Mouse (Mus musculus) MEL (cell line): ENCODE measurements around the gene Chst8. TPM values are rescaled to one million over a fixed set of nuclear protein-coding genes. Genes with fewer than 3 reads are reported as not detected.

Source experiments
- DNase-seq: peaks from one replicate; pipeline ENCODE4 v3.0.0; 2011; ENCODE audit warnings: low read depth, low spot score
- H3K27ac ChIP-seq: 2 replicates; pipeline ENCODE4 v1.5.1; 2012; ENCODE audit warnings: low read depth, mild to moderate bottlenecking, control low read depth, low read length, moderate library complexity; ENCODE audit not compliant: control insufficient read depth
- H3K27me3 ChIP-seq, 2 experiments: fragments of 150-350 bp in 1 of 2; sonication (generic) in 1 of 2; 2 replicates each; pipeline ENCODE4 v1.6.1; 2012; ENCODE audit warnings: low read length in 2 of 2, mild to moderate bottlenecking in 2 of 2, improper control_type of control experiment in 1 of 2, moderate library complexity in 1 of 2; ENCODE audit not compliant: insufficient read depth in 2 of 2, control insufficient read depth in 1 of 2
- H3K36me3 ChIP-seq, 2 experiments: 2 replicates each; pipeline ENCODE4 v1.6.1; 2012 to 2014; ENCODE audit warnings: low read length in 2 of 2, improper control_type of control experiment in 1 of 2, inconsistent platforms in 1 of 2, mild to moderate bottlenecking in 1 of 2; ENCODE audit not compliant: insufficient read depth in 2 of 2, control insufficient read depth in 1 of 2
- H3K4me1 ChIP-seq, 2 experiments: fragments of 150-350 bp in 1 of 2; sonication (generic) in 1 of 2; 2 replicates each; pipeline ENCODE4 v1.6.1; 2012; ENCODE audit warnings: low read length in 2 of 2, improper control_type of control experiment in 1 of 2, mild to moderate bottlenecking in 1 of 2; ENCODE audit not compliant: insufficient read depth in 2 of 2, control insufficient read depth in 1 of 2
- H3K4me3 ChIP-seq, 2 experiments: fragments of 150-350 bp in 1 of 2; sonication (generic) in 1 of 2; 2 replicates each; pipeline ENCODE4 v1.5.1; 2012; ENCODE audit warnings: low read depth in 2 of 2, low read length in 2 of 2, mild to moderate bottlenecking in 2 of 2, moderate library complexity in 2 of 2, control low read depth in 1 of 2, improper control_type of control experiment in 1 of 2; ENCODE audit not compliant: control insufficient read depth in 1 of 2, insufficient read depth in 1 of 2
- H3K79me2 ChIP-seq: 2 replicates; pipeline ENCODE4 v1.6.1; 2012; ENCODE audit warnings: mild to moderate bottlenecking, low read length, moderate library complexity; ENCODE audit not compliant: control insufficient read depth, poor library complexity, insufficient read depth
- H3K9ac ChIP-seq: 2 replicates; pipeline ENCODE4 v1.6.1; 2012; ENCODE audit warnings: low read depth, mild to moderate bottlenecking, control low read depth, low read length, moderate library complexity; ENCODE audit not compliant: control insufficient read depth, poor library complexity, severe bottlenecking
- H3K9me3 ChIP-seq: fragments of 150-350 bp; sonication (generic); replicated peaks from 2 replicates; pipeline ENCODE4 v1.6.1; 2012; ENCODE audit warnings: mild to moderate bottlenecking, low read length, improper control_type of control experiment, moderate library complexity; ENCODE audit not compliant: insufficient read depth
- CHD2 ChIP-seq: IDR thresholded peaks from 2 replicates; pipeline ENCODE4 v1.6.1; 2011; ENCODE audit warnings: low read length, improper control_type of control experiment
- ELF1 ChIP-seq: IDR thresholded peaks from 2 replicates; pipeline ENCODE4 v1.6.1; 2014; ENCODE audit warnings: low read depth, mild to moderate bottlenecking, inconsistent platforms, low read length, improper control_type of control experiment, moderate library complexity
- EP300 ChIP-seq, 2 experiments: IDR thresholded peaks; 2 replicates each; pipeline ENCODE4 v1.6.1; 2011; ENCODE audit warnings: improper control_type of control experiment in 2 of 2, low read length in 2 of 2, low read depth in 1 of 2, mild to moderate bottlenecking in 1 of 2
- ETS1 ChIP-seq: IDR thresholded peaks from 2 replicates; pipeline ENCODE4 v1.6.1; 2012; ENCODE audit warnings: low read depth, mild to moderate bottlenecking, inconsistent platforms, low read length, improper control_type of control experiment, moderate library complexity
- GABPA ChIP-seq: IDR thresholded peaks from 2 replicates; pipeline ENCODE4 v1.6.1; 2012; ENCODE audit warnings: low read depth, mild to moderate bottlenecking, inconsistent platforms, low read length, improper control_type of control experiment, moderate library complexity
- HCFC1 ChIP-seq: IDR thresholded peaks from 2 replicates; pipeline ENCODE4 v1.6.1; 2012; ENCODE audit warnings: low read depth, mild to moderate bottlenecking, inconsistent platforms, low read length, improper control_type of control experiment, moderate library complexity
- KAT2A ChIP-seq: conservative IDR thresholded peaks from 2 replicates; pipeline ENCODE4 v1.6.1; 2012; ENCODE audit warnings: low read depth, low read length, improper control_type of control experiment, inconsistent platforms
- MEF2A ChIP-seq: IDR thresholded peaks from 2 replicates; pipeline ENCODE4 v1.6.1; 2014; ENCODE audit warnings: low read depth, mild to moderate bottlenecking, inconsistent platforms, low read length, improper control_type of control experiment; ENCODE audit not compliant: poor library complexity, insufficient replicate concordance, severe bottlenecking; ENCODE audit errors: extremely low read depth
- MXI1 ChIP-seq: IDR thresholded peaks from 2 replicates; pipeline ENCODE4 v1.6.1; 2011; ENCODE audit warnings: mild to moderate bottlenecking, low read depth, low read length, improper control_type of control experiment
- MYB ChIP-seq: IDR thresholded peaks from 2 replicates; pipeline ENCODE4 v1.6.1; 2011; ENCODE audit warnings: mild to moderate bottlenecking, low read depth, low read length, improper control_type of control experiment
- POLR2A ChIP-seq, 2 experiments: IDR thresholded peaks; 2 replicates each; pipeline ENCODE4 v1.6.1; 2011 to 2012; ENCODE audit warnings: low read length in 2 of 2, mild to moderate bottlenecking in 2 of 2, control low read depth in 1 of 2, improper control_type of control experiment in 1 of 2, low read depth in 1 of 2, moderate library complexity in 1 of 2; ENCODE audit not compliant: control insufficient read depth in 1 of 2, insufficient read depth in 1 of 2, poor library complexity in 1 of 2
- RAD21 ChIP-seq: IDR thresholded peaks from 2 replicates; pipeline ENCODE4 v1.6.1; 2011; ENCODE audit warnings: mild to moderate bottlenecking, low read depth, low read length, improper control_type of control experiment
- SMC3 ChIP-seq: IDR thresholded peaks from 2 replicates; pipeline ENCODE4 v1.6.1; 2011; ENCODE audit warnings: low read depth, low read length, improper control_type of control experiment
- TCF12 ChIP-seq: IDR thresholded peaks from 2 replicates; pipeline ENCODE4 v1.6.1; 2014; ENCODE audit warnings: low read depth, mild to moderate bottlenecking, inconsistent platforms, low read length, improper control_type of control experiment, moderate library complexity
- UBTF ChIP-seq: IDR thresholded peaks from 2 replicates; pipeline ENCODE4 v1.6.1; 2012; ENCODE audit warnings: low read depth, mild to moderate bottlenecking, inconsistent platforms, low read length, improper control_type of control experiment, moderate library complexity, borderline replicate concordance; ENCODE audit not compliant: insufficient read depth
- USF1 ChIP-seq: IDR thresholded peaks from 2 replicates; pipeline ENCODE4 v1.6.1; 2014; ENCODE audit warnings: low read depth, mild to moderate bottlenecking, inconsistent platforms, low read length, improper control_type of control experiment, moderate library complexity
- ZC3H11A ChIP-seq: IDR thresholded peaks from 2 replicates; pipeline ENCODE4 v1.6.1; 2012; ENCODE audit warnings: low read depth, mild to moderate bottlenecking, inconsistent platforms, low read length, improper control_type of control experiment
- ZKSCAN1 ChIP-seq: IDR thresholded peaks from 2 replicates; pipeline ENCODE4 v1.6.1; 2012; ENCODE audit warnings: low read depth, mild to moderate bottlenecking, inconsistent platforms, low read length, improper control_type of control experiment, moderate library complexity
- ZNF384 ChIP-seq: IDR thresholded peaks from 2 replicates; pipeline ENCODE4 v1.6.1; 2012; ENCODE audit warnings: low read depth, mild to moderate bottlenecking, inconsistent platforms, low read length, improper control_type of control experiment
- polyA plus RNA-seq, 2 experiments: library from polyadenylated mRNA; stranded (reverse) in 1 of 2; unstranded in 1 of 2; fragments of >175 nt in 1 of 2; fragments of >200 nt in 1 of 2; gene quantifications; 2 replicates each; pipeline versions ENCODE4 v1.2.1 to v1.2.4; 2012; ENCODE audit warnings: low replicate concordance in 2 of 2, low read depth in 1 of 2; ENCODE audit not compliant: insufficient read length in 2 of 2, insufficient read depth in 1 of 2, missing spikeins in 1 of 2
- total RNA-seq: library from RNA; depleted of rRNA; stranded (reverse); fragments of 300-350 nt; gene quantifications from 2 replicates; pipeline ENCODE4 v1.2.3, GENCODE M21; 2012; rRNA removed

Gene Chst8
- total RNA-seq = not detected in 2 replicates
- polyA plus RNA-seq = not detected

DNA sequence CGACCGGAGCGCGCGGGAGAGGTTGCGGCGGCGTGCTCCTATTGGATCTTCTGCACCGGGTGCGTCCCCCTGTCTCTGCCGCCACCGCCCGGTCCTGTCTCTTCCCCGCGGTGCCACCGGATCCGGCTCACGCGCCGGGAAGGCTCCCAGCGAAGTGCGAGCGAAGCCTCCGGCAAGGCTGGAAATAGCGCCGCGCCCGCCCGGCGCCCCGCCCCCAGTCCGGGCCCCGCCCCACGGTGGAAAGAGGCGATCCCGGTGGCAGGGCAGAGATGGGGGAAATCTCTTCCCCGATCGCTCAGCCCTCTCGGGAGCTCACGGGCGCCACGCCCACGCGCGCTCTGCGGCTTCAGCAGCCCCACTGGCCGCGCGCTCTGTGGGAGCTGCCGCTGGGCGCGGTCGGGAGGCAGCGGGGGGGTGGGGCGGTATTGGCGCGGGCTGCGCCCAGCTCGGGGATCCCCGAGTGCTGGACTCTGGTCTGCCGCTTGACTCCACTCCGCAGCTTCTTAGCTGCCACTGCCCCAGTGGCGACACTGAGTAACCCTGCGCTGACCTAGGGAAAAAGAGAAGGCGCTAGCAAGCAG lies at the start of gene Chst8:
Chst8 (minus strand) TSS at position 181 of the 581 bp plus-strand sequence.
- Histone ChIP-seq H3K9me3 (no peaks in the 10 kb centered on the region), H3K79me2 (no peaks in the 10 kb centered on the region), H3K4me3 (no peak within 1 kb of the TSS), H3K9ac (no peak within 1 kb of the TSS), H3K27ac (no peak within 1 kb of the TSS), H3K27me3 (no peaks in the 10 kb centered on the region), H3K4me1 (no peaks in the 10 kb centered on the region), H3K36me3 (no peaks in the 10 kb centered on the region)
- TF ChIP-seq USF1 (no peak), MEF2A (no peak), UBTF (no peak), ZNF384 (no peak), ZKSCAN1 (no peak), ETS1 (no peak), KAT2A (no peak), GABPA (no peak), CHD2 (no peak), SMC3 (no peak)
- DNase-seq = no peak

DNA sequence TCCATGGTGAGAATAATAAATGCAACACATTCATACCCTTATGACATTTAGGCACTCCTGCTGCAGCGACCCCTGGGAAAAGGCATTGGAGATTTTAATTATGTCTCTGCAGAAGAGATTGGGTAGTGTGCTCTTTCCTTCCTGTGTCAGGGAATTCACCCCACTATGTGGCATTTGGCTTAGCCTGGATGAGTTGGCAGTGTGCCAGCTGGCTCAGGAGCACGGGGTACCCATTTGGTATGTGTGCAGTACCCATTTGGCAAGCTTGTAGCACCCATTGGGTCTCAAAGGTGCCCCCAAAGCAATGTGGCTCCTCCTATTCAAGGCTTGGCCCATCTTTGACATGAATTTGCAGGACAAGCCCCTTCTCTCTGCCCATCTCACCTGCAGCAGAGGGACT lies 45.8 kb upstream of the Chst8 start:
- DNase-seq = no peak
- Histone ChIP-seq H3K9me3 (no peaks in the 10 kb centered on the region), H3K36me3 (no peaks in the 10 kb centered on the region)

GRCm38 (mm10) chr7:34854781-34855352 lies 42.4 kb upstream of the Chst8 start:
- Histone ChIP-seq H3K79me2 (no peaks in the 10 kb centered on the region), H3K36me3 (no peaks in the 10 kb centered on the region), H3K27me3 (no peaks in the 10 kb centered on the region)
- TF ChIP-seq MYB = no peak
- no peak for TF ChIP-seq ELF1
- TF ChIP-seq HCFC1 = no peak
- TF ChIP-seq, all 39 proteins: peak for 0
- H3K9me3 ChIP-seq = no peaks in the 10 kb centered on the region
- no peak overlapping the region for H3K4me3 ChIP-seq
- DNase-seq = no peak
- no peaks in the 10 kb centered on the region for H3K4me1 ChIP-seq
- no peak overlapping the region for H3K9ac ChIP-seq
- no peak overlapping the region for H3K27ac ChIP-seq

More for the DNA sequence above, 45.8 kb upstream of the Chst8 start:
- TF ChIP-seq ELF1 = no peak
- no peak for TF ChIP-seq EP300 (IDR thresholded peaks at IDR 0.05; ENCODE audit: low read depth in 1 of 2, low read length in 2 of 2)
- no peak for TF ChIP-seq MXI1
- no peak for TF ChIP-seq RAD21
- TF ChIP-seq TCF12 = no peak
- TF ChIP-seq POLR2A (IDR thresholded peaks at IDR 0.05; ENCODE audit: control insufficient read depth in 1 of 2, insufficient read depth in 1 of 2, low read depth in 1 of 2, low read length in 2 of 2, poor library complexity in 1 of 2) = no peak
- TF ChIP-seq ZC3H11A = no peak
- no peak for TF ChIP-seq SMC3
- Histone ChIP-seq H3K79me2 (no peaks in the 10 kb centered on the region), H3K4me1 (no peaks in the 10 kb centered on the region), H3K9ac (no peak overlapping the region), H3K4me3 (no peak overlapping the region), H3K27ac (no peak overlapping the region), H3K27me3 (no peaks in the 10 kb centered on the region)
